Mouse (Mus musculus) brown adipose tissue, adult 24 weeks (tissue): Measurements from ENCODE around the gene Ralgapa1. TPM values are rescaled to one million over a fixed set of nuclear protein-coding genes. Genes with fewer than 3 reads are reported as not detected.
A peak's percentile ranks its signal among the peaks of the same experiment; 100 is the strongest.
"Not testable (repeated sequence)": the region's sequence is repeated elsewhere in the genome, so short reads cannot be mapped to it uniquely, and the experiment has no call there.

Experiments used
- H3K27ac ChIP-seq: fragments of 200-500 bp; replicated peaks from 2 replicates; pipeline ENCODE4 v1.5.1; 2012; ENCODE audit warnings: low read depth, mild to moderate bottlenecking, low read length
- H3K4me1 ChIP-seq: fragments of 200-500 bp; 2 replicates; pipeline ENCODE4 v1.6.1; 2012; ENCODE audit warnings: low read length, mixed read lengths; ENCODE audit not compliant: control insufficient read depth, insufficient read depth, insufficient read length
- H3K4me3 ChIP-seq: fragments of 200-500 bp; 2 replicates; pipeline ENCODE4 v1.5.1; 2012; ENCODE audit warnings: low read depth, mild to moderate bottlenecking, low read length, moderate library complexity; ENCODE audit not compliant: insufficient read depth
- polyA plus RNA-seq: library from polyadenylated mRNA; stranded (reverse); fragments of >200 nt; gene quantifications from 2 replicates; pipeline ENCODE4 v1.2.4, GENCODE M21; 2012; ENCODE audit not compliant: missing spikeins, insufficient read depth, insufficient read length

The Ralgapa1 gene
- polyA plus RNA-seq, 1 experiment, result 24.8 TPM

DNA sequence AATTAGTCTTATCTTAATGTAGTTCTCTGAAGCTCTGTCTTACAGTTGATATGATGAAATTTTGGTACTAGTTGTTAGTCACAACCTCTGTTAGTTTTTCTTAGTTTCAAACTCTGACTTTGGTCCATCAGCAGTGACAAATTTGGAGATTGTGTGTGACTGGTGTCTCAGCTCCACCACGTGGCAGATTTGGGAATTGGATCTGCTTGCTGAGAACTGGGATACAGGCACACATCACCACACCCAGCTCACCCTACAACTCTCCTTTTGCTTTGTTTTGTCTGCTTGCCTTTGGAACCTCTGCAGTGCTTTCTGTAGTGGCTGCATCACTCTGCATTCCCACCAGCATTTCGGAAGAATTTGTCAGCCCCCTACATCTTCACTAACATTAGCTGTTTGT, 10.1 kb upstream of the Ralgapa1 start:
- Histone ChIP-seq H3K4me3 (no peak overlapping the region), H3K27ac (no peak overlapping the region), H3K4me1 (no peaks in the 10 kb centered on the region)

DNA sequence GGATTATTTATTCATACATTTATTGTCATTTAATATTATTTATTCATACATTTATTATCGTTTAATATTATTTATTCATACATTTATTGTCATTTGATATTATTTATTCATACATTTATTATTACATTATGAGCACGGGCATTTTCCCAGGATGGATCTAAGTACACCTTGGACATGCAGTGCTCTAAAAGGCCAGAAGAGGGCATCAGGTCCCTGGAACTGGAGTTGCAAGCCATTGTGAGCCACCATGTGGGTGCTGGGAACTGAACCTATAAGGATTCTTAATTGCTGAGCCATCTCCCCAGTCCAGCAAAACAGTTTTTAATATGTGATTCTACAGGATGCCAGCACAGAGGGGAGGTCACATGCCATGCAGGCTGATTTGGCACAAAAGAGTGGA, 4.6 kb upstream of the Ralgapa1 start:
- H3K4me1 ChIP-seq, result no peaks in the 10 kb centered on the region
- H3K4me3 ChIP-seq, result no peak overlapping the region
- no peak overlapping the region for H3K27ac ChIP-seq

DNA sequence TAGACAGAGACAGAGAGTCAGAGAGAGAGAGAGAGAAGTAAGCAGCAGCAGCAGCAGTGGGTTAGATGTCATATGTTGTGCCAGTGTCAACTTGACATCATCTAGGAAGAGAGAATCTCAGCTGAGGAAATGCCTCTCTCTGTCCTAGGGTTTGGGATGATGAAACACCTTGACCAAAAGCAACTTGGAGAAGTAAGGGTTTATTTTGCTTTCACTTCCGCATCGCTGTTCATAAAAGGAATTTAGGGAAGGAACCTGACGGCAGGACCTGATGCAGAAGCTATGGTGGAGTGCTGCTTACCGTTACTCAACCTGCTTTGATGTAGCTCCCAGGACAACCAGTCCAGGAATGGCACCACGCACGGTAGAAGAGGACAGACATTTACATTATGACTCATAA, 3.1 kb upstream of the Ralgapa1 start:
- Histone ChIP-seq H3K4me3 (no peak overlapping the region), H3K4me1 (0 out of 2 replicates have a peak, but pooled peaks cover 1% of the 10 kb centered on the region), H3K27ac (no peak overlapping the region)

DNA sequence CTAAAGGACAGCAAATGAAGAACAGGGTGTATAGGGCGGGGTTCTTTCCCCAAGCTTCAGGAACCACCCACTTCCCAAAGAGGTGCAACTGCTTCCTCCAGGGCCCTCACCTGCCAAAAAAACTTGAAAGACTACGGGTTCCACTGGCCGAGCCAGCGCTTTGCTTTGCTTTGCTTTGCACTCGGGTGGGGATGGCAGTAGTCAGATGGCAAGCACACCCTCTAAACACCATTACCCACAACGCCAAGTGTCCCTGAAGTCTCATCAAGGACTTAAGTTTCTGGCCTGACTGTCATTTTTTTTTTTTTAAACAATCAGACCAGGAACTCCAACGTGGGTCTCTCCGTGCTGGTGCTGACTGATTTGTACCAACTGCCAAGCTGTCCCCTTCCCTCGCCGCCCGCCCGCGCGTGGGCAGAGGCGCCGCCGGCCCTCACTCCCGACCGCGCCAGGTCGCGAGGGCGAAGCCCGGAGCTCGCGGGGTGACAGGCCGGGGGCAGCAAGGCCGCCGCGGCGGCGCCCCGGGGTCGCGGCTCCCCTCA, 777 bp downstream of the Ralgapa1 start:
- H3K27ac ChIP-seq, result peak overlapping the region; percentile 94
- peak overlapping the region; percentile 98 for H3K4me3 ChIP-seq
- H3K4me1 ChIP-seq, result peaks cover 6% of the 10 kb centered on the region; the same call in 1 of the 2 replicates

DNA sequence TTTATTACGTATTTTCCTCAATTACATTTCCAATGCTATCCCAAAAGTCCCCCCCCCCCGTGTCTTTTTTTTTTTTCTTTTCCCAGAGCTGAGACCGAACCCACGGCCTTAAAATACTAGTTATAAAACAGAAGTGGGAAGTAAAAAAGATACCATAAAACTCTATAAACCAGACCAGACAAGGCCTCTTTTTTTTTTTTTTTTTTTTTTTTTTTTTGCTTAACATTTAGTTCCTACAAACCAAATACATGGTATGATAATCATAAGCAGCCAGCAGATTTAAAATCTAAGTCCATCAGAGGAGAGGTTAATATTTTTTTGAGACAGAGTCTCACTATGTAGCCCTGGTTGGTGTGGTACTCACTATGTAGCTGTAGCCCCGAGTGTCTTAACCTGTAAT, 4.5 kb downstream of the Ralgapa1 start:
- no peak overlapping the region for H3K27ac ChIP-seq
- H3K4me1 ChIP-seq, result peaks cover 6% of the 10 kb centered on the region; the same call in 1 of the 2 replicates
- H3K4me3 ChIP-seq, result no peak overlapping the region

DNA sequence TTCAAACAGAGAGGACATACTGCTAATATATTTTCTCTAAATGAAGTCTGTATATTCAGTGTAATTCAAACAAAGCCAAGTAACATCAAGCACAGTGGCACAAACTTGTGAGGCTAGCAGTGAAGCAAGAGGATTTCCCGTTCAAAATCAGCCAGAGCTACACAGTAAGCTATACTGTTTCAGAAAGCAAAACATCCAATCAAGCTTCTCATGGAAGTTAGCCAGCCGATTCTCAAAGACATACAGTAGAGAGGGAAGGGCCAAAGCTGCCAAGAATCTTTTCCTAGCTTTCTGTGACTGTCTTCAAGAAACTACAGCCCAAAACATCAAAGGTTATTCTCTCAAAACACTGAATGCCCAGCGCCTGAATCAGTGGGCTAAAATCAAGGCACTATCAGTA, 15.9 kb downstream of the Ralgapa1 start:
- no peak overlapping the region for H3K4me3 ChIP-seq
- H3K4me1 ChIP-seq, result peaks cover 7% of the 10 kb centered on the region
- H3K27ac ChIP-seq, result no peak overlapping the region

DNA sequence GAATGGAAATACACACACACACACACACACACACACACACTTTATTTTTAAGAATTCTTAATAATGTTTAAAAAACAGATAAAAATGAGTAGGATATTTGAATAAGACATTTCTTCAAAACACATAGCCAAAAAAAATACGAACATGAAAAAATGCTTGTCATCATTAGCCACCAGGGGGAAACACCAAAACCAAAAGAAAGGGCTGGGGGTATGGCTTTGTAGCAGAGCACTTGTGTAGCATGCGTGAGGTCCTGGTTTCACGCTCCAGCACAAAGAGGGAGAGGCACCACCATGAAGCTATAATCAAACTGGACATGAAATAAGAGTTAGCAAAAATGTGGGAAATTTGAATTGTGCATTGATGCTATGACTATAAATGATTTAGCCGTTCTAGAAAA, 19.8 kb downstream of the Ralgapa1 start:
- Histone ChIP-seq H3K27ac (no peak overlapping the region), H3K4me1 (peaks cover 7% of the 10 kb centered on the region; the same call in 1 of the 2 replicates), H3K4me3 (no peak overlapping the region)

DNA sequence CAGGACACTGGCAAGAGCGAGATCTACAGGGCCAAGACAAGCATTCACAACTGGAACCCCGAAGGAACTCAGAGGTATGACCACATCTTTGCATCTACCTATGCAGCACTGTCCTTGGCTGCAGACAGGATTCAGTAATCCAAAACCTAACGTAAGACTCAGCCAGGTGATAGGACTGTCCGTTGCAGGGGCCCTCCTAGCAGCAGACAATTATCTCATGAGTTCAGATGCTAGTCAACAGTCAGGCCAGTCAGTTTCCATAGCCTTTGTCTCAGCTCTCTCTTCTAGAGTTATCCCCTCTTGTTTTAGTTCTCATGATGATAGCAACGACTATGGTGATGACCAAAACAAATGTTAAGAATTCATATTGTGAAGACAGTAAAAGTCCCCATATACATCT, 20.8 kb downstream of the Ralgapa1 start:
- peak overlapping the region; percentile 61 for H3K27ac ChIP-seq
- no peak overlapping the region for H3K4me3 ChIP-seq
- H3K4me1 ChIP-seq, result peaks cover 7% of the 10 kb centered on the region; the same call in 1 of the 2 replicates

DNA sequence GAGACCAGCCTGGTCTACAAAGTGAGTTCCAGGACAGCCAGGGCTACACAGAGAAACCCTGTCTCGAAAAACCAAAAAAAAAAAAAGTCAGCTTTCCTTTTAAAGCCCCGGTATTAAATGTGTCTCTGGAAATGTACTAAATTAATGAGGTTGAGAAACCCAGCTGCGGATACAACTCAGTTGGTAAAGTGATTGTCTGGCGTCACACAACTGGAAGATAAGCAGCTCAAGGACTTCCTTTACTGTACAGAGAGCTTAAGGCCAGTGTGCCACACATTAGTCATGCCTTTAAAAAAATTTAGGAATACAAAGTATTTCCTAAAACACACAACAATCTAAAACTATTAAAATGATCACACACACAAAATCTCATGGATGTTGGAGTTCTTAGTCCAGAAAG, 22.2 kb downstream of the Ralgapa1 start:
- Histone ChIP-seq H3K4me1 (peaks cover 11% of the 10 kb centered on the region; the same call in 1 of the 2 replicates), H3K4me3 (no peak overlapping the region), H3K27ac (peak overlapping the region; percentile 60; the same call in 1 of the 2 replicates)

DNA sequence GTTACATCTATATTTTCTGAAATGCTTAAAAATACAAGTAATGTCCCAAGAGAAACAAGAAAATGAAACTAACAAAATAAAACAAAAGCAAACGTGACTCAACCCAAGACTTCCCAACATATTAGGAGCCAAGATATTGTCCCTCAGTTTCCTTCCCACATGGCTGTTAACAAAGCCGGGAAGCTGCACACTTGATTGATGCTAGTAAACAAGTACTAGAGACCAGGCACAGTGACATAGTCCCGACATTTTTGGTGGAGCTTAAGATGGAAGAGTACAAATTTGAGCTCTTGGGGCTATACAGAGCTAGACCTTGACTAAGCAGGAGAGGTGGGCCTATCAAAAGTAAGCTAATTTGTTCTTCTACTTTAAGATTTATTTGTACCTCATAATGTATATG, 23.9 kb downstream of the Ralgapa1 start:
- H3K27ac ChIP-seq, result peak overlapping the region; percentile 96
- no peak overlapping the region for H3K4me3 ChIP-seq
- H3K4me1 ChIP-seq, result peaks cover 11% of the 10 kb centered on the region; the same call in 1 of the 2 replicates

DNA sequence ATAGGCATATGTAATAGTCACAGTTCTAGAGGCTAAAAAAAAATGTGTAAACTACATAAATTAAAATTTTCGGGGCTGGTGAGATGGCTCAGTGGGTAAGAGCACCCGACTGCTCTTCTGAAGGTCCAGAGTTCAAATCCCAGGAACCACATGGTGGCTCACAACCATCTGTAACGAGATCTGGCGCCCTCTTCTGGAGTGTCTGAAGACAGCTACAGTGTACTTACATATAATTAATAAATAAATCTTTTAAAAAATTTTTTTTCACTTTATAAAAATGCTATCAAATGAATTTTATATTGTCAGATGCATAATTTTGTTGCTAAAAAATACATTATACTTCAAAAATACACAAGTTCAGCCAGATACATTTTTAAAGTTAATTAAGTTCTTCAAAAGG, 26.5 kb downstream of the Ralgapa1 start:
- not testable (repeated sequence) for H3K4me1 ChIP-seq, H3K27ac ChIP-seq, H3K4me3 ChIP-seq

DNA sequence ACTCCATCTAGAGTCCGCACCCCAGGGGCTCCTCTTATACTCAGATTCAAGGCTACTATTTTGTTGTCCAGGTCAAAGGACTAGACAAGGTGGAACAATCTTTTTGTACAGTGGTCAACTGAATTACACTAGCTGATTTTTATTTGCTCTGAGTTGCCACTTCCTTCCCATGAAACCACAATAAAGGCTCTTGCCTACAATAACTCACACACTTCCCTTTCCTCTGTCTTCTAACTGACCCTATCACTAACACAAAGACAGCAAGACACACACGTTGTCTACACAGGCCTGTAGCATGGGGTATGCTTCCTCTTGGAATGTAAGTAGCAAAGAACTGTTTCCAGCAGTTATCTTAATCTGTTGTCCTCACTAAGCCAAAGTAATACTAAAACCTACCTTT, 35.7 kb downstream of the Ralgapa1 start:
- no peaks in the 10 kb centered on the region for H3K4me1 ChIP-seq
- H3K4me3 ChIP-seq, result no peak overlapping the region
- H3K27ac ChIP-seq, result no peak overlapping the region

DNA sequence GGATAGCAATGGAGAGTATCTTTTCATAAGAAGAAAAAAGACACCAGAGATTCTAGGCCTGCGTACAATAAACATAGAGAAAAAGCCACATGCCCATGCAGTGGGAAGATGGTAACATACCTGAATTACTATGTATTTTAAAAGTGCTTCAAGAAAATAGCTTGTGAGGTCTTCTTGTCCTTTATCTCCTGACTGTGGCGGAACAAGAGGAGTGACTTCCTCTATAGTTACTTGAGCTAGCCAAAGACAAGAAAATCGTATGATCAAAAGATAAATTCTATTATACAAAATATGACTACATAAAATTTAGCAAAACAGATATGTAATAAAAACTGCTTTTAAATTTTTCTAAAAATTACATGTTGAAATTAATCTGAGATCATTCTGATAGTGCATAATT, 38.3 kb downstream of the Ralgapa1 start:
- Histone ChIP-seq H3K27ac (no peak overlapping the region), H3K4me1 (no peaks in the 10 kb centered on the region), H3K4me3 (no peak overlapping the region)

DNA sequence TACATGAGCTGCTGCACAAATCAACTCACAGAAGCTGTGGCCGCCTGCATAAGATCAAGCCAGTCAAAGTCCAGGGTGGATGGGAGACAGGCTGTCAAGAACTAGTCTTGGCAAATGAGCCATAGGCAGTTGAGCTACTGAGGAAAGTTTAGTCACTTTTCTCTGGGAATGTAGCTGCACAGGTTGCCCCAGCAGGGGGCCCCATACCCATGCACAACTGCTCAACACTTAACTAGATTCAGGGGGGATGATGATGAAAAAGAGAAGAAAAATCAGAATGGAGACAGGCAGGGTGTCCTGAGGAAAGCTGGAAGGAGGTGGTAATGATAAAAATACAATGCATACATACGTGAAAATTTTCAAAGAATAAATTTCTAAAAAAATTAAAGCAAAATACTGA, 42.7 kb downstream of the Ralgapa1 start:
- Histone ChIP-seq H3K4me1 (no peaks in the 10 kb centered on the region), H3K27ac (no peak overlapping the region), H3K4me3 (no peak overlapping the region)

DNA sequence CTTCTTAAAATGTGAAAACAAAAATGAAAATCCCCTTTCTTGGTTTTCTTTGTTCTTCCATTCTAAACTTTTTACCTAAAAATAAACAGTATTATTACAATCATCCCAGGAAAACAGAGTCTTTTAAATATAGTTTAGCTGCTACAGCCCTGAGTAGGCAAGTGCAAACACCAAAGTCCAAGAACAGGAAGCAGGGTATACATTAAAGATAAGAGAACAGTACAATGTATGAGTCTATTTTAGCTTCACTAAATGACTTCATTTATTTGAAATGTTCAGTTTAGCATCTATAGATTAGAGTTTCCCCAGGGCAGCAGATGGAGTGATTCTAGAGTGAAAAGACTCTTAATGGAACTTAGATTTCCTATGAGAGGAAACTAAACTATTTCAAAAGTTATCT, 43.6 kb downstream of the Ralgapa1 start:
- Histone ChIP-seq H3K27ac (no peak overlapping the region), H3K4me1 (no peaks in the 10 kb centered on the region), H3K4me3 (no peak overlapping the region)

DNA sequence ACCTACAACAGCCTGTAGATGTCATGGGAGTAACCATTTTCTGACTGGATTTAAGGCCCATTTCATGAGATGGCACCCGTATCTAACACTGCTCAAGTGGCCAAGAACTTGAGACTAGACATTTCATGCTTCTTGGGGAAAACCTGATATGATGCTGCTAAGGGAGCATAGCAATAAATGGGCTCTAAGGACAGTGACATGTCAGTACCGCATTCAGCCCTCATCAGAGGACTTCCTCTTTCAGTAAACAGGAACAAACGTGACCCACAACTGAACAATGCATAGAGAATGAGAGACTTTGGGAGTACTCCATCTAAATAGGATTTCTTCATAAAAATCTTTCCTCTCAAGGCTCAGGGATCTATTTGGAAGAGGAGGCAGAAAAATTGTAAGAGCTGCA, 46.7 kb downstream of the Ralgapa1 start:
- no peak overlapping the region for H3K4me3 ChIP-seq

More for the DNA sequence above, 46.7 kb downstream of the Ralgapa1 start:
- no peak overlapping the region for H3K27ac ChIP-seq
- H3K4me1 ChIP-seq, result no peaks in the 10 kb centered on the region
